Mouse (Mus musculus) forebrain, embryonic 16.5 days (tissue): ENCODE data around the gene Arhgef10l. TPM values are rescaled to one million over a fixed set of nuclear protein-coding genes. Genes with fewer than 3 reads are reported as not detected.

Experiments used
- ATAC-seq: fragments of 200-750 bp; cut with Nextera tagmentation; 2 replicates; pipeline ENCODE4 v1.8.0; 2017; ENCODE audit warnings: mild to moderate bottlenecking, moderate library complexity
- H3K27ac ChIP-seq: fragments of 300-500 bp; sonication (generic); 2 replicates; pipeline ENCODE4 v1.5.1; 2014; ENCODE audit warnings: low read length, control low read depth
- H3K27me3 ChIP-seq: fragments of 300-500 bp; sonication (generic); replicated peaks from 2 replicates; pipeline ENCODE4 v1.6.1; 2014; ENCODE audit warnings: low read length; ENCODE audit not compliant: control insufficient read depth, insufficient read depth
- H3K36me3 ChIP-seq: fragments of 300-500 bp; sonication (generic); 2 replicates; pipeline ENCODE4 v1.6.1; 2014; ENCODE audit not compliant: control insufficient read depth, insufficient read depth
- H3K4me1 ChIP-seq: fragments of 300-500 bp; sonication (generic); replicated peaks from 2 replicates; pipeline ENCODE4 v1.6.1; 2014; ENCODE audit warnings: low read length; ENCODE audit not compliant: control insufficient read depth, insufficient read depth
- H3K4me2 ChIP-seq: fragments of 300-500 bp; sonication (generic); 2 replicates; pipeline ENCODE4 v1.6.1; 2014; ENCODE audit warnings: mild to moderate bottlenecking, low read length, control low read depth
- H3K4me3 ChIP-seq: fragments of 300-500 bp; sonication (generic); replicated peaks from 2 replicates; pipeline ENCODE4 v1.5.1; 2014; ENCODE audit warnings: mild to moderate bottlenecking, low read length, control low read depth
- H3K9ac ChIP-seq: fragments of 300-500 bp; sonication (generic); replicated peaks from 2 replicates; pipeline ENCODE4 v1.6.1; 2014; ENCODE audit warnings: low read depth, low read length, control low read depth
- H3K9me3 ChIP-seq: fragments of 300-500 bp; sonication (generic); 2 replicates; pipeline ENCODE4 v1.6.1; 2016; ENCODE audit warnings: low read length; ENCODE audit not compliant: control insufficient read depth
- WGBS: fragments of 180-500 bp; shearing (Covaris S2); extraction: QIAGEN DNeasy Blood & Tissue Kit; methylation state at CpG from one replicate; pipeline ENCODE4 v1.1.7; 2014; 5-methylcytosine and 5-hydroxymethylcytosine counted together
- polyA plus RNA-seq: library from polyadenylated mRNA; unstranded; fragments of >200 nt; fragmentation: Nextera tagmentation; extraction: Ambion mirVana; gene quantifications from 2 replicates; pipeline ENCODE4 v1.2.1, GENCODE M21; 2015

The Arhgef10l gene
- polyA plus RNA-seq, 1 experiment from 2014 or later, result 23.0 TPM

DNA sequence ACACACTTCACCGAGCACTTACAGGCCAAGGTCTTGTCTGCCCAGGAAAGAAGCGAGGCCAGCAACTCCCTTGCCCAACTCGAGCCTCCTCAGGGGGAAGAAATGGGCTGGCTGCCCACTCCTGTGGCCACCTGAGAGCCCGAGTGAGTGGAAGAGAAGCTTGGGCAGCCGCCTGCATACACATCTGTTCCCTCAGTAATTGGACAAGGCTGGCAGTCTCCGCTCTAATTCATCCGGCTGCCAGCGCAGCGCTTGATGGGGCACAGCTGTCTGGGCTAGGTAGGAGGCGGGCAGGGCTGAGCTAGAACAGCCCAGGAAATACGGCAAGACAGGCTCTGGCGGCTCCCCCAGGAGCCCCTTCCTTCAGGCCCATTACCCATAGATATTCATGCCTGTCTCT lies 115.8 kb downstream of the Arhgef10l start:
- Histone ChIP-seq H3K27ac (no peak overlapping the region), H3K4me1 (0 out of 2 replicates have a peak, but pooled peaks cover 2% of the 10 kb centered on the region), H3K27me3 (no peaks in the 10 kb centered on the region), H3K4me2 (no peak overlapping the region), H3K4me3 (no peak overlapping the region), H3K9ac (no peak overlapping the region), H3K36me3 (peaks cover 17% of the 10 kb centered on the region), H3K9me3 (no peaks in the 10 kb centered on the region)
- WGBS, result 66% methylated on average over 12 of the region's 12 CpGs
- ATAC-seq, result peak; percentile 65; the same call in 1 of the 2 replicates

DNA sequence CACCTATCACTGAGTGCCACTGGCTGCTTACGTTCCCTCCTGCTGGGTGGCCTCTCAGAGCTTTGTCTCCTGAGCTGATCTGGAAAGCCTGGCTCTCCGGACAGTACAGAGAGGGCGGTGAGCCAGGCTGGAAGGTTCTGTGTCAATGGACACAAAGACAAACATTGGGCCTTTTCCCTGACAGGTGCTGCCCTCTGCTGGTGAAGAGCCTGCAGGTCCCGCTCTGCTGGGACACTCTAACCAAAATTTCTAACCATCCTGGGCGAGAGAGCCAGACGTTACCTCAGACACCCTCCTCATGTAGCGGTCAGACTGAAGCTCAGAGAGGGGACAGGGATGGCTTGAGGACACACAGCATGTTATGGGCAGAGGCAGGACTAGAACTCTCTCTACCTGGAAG lies 118.3 kb downstream of the Arhgef10l start:
- 17% methylated on average over 7 of the region's 7 CpGs for WGBS
- no peaks in the 10 kb centered on the region for H3K9me3 ChIP-seq
- peak; percentile 33; the same call in 1 of the 2 replicates for ATAC-seq
- H3K9ac ChIP-seq, result no peak overlapping the region
- no peak overlapping the region for H3K4me2 ChIP-seq
- no peaks in the 10 kb centered on the region for H3K27me3 ChIP-seq
- H3K4me3 ChIP-seq, result no peak overlapping the region
- H3K27ac ChIP-seq, result no peak overlapping the region
- H3K36me3 ChIP-seq, result peaks cover 23% of the 10 kb centered on the region
- H3K4me1 ChIP-seq, result 0 out of 2 replicates have a peak, but pooled peaks cover 2% of the 10 kb centered on the region

DNA sequence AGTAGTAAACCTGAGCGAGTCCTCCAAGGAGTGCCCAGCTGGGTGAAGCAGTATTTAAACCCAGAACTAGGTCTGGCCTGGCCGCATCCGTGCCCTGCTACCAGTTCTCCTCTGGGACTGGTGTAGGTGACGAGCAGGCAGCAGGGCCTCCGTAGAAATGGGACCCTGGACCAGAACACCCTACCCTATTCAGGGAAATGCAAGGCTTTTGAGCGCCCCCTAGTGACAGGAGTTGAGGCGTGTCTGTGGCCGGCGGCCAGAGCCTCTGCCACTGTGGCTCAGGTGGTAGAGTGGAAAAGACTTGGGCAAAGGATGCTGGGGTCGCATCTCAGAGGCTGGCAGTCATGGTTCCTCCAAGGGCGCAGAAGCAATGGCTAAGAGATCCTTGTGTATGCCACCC lies 126.7 kb downstream of the Arhgef10l start:
- Histone ChIP-seq H3K4me2 (no peak overlapping the region), H3K4me1 (no peaks in the 10 kb centered on the region), H3K4me3 (no peak overlapping the region), H3K36me3 (peaks cover 12% of the 10 kb centered on the region; the same call in 1 of the 2 replicates), H3K27me3 (no peaks in the 10 kb centered on the region), H3K27ac (no peak overlapping the region), H3K9ac (no peak overlapping the region), H3K9me3 (no peaks in the 10 kb centered on the region)
- 32% methylated on average over 11 of the region's 11 CpGs for WGBS
- ATAC-seq, result peak; percentile 52

DNA sequence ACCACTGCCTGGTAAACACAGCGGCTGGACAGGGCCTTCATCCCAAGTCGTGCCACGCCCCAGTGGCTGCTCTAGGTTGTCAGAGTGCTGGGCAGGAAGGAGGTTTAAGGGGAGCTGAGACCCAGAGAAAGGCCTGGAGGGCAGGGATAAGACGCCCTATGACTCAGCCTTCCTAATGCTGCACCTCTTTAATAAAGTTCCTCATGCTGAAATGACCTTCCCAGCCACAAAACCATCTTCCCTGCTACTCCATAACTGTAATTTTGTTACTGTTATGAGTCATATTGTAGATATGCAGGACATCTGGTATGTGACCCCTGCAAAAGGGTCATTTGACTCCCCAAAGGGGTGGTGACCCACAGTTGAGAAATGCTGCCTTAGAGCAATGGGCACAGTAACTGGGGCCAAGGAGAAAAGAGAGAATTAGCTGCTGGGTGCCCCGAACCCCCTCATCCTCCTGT lies 128.2 kb downstream of the Arhgef10l start:
- H3K36me3 ChIP-seq, result peaks cover 7% of the 10 kb centered on the region; the same call in 1 of the 2 replicates
- H3K9ac ChIP-seq, result no peak overlapping the region
- ATAC-seq, result no peak
- WGBS, result 86% methylated on average over 5 of the region's 5 CpGs
- no peak overlapping the region for H3K4me3 ChIP-seq
- no peaks in the 10 kb centered on the region for H3K27me3 ChIP-seq
- no peaks in the 10 kb centered on the region for H3K9me3 ChIP-seq
- no peak overlapping the region for H3K27ac ChIP-seq
- no peaks in the 10 kb centered on the region for H3K4me1 ChIP-seq
- H3K4me2 ChIP-seq, result no peak overlapping the region

DNA sequence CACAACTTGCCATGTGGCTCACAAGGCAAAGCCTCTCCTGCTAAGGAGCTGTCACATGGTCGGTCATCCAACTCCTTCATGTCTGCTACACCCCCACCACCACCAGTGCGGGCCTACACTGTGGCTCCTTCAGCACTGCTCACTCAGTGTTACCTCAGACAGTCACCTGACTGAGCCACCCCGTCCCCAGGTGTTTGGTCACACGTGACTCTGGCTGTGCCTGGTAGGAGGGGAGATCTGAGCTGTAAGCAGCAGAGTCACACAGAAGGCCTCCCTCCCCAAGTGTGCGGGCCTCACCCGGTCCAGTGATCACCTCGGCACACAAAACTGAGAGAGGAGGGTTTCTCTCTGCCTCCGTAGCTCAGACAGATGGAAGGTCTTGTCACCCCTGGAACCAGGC lies 130.5 kb downstream of the Arhgef10l start:
- no peak overlapping the region for H3K27ac ChIP-seq
- H3K4me1 ChIP-seq, result peaks cover under 1% of the 10 kb centered on the region
- WGBS, result 85% methylated on average over 8 of the region's 8 CpGs
- no peaks in the 10 kb centered on the region for H3K9me3 ChIP-seq
- H3K9ac ChIP-seq, result no peak overlapping the region
- no peak overlapping the region for H3K4me3 ChIP-seq
- no peak for ATAC-seq
- no peak overlapping the region for H3K4me2 ChIP-seq
- H3K36me3 ChIP-seq, result 0 out of 2 replicates have a peak, but pooled peaks cover 6% of the 10 kb centered on the region
- no peaks in the 10 kb centered on the region for H3K27me3 ChIP-seq

DNA sequence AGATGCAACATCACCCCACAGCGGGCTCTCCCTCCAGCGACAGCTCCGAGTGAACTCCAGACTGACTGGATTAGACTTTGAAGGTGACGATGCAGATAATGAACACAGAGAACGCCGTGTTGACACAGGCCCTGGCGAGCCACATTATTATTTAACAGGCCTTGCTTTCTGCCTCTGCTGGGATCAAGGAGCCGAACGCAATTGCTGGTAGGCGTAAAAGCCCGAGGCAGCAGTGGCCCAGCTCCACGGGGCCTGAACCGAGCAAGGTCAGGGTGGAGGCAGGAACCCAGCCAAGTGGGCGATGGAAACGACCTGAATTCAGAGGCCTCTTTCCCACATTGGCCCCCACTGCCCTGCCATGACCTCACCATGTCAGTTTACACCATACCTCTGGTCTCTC lies 133.5 kb downstream of the Arhgef10l start:
- H3K27ac ChIP-seq, result 0 out of 2 replicates have a peak overlapping the region, but pooled peaks have one; percentile 20
- no peak overlapping the region for H3K9ac ChIP-seq
- H3K27me3 ChIP-seq, result no peaks in the 10 kb centered on the region
- ATAC-seq, result no peak
- no peak overlapping the region for H3K4me2 ChIP-seq
- H3K36me3 ChIP-seq, result 0 out of 2 replicates have a peak, but pooled peaks cover 6% of the 10 kb centered on the region
- H3K4me3 ChIP-seq, result no peak overlapping the region
- H3K4me1 ChIP-seq, result peaks cover 14% of the 10 kb centered on the region
- no peaks in the 10 kb centered on the region for H3K9me3 ChIP-seq
- WGBS, result 26% methylated on average over 15 of the region's 15 CpGs

DNA sequence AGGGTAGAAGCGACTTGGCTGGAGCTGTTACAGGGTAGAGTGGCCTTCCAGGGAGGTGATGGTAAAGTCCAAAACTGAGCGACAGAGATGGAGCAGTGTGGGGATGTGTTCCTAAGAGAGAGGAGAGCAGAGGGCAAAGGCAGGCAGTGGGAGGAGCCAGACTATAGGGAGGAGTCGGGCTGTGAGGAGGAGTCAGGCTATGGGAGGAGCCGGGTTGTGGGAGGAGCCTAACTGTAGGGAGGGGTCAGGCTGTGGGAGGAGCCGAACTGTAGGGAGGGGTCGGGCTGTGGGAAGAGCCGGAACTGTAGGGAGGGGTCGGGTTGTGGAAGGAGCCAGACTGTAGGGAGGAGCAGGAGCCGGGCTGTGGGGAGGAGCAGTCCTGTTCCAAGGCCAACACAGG lies 134.8 kb downstream of the Arhgef10l start:
- H3K4me3 ChIP-seq, result no peak overlapping the region
- no peak overlapping the region for H3K9ac ChIP-seq
- no peak overlapping the region for H3K4me2 ChIP-seq
- no peaks in the 10 kb centered on the region for H3K36me3 ChIP-seq
- H3K4me1 ChIP-seq, result peaks cover 14% of the 10 kb centered on the region
- ATAC-seq, result 0 out of 2 replicates have a peak, but pooled peaks have one; percentile 16
- no peaks in the 10 kb centered on the region for H3K27me3 ChIP-seq
- H3K27ac ChIP-seq, result no peak overlapping the region
- 48% methylated on average over 9 of the region's 9 CpGs for WGBS
- H3K9me3 ChIP-seq, result no peaks in the 10 kb centered on the region

DNA sequence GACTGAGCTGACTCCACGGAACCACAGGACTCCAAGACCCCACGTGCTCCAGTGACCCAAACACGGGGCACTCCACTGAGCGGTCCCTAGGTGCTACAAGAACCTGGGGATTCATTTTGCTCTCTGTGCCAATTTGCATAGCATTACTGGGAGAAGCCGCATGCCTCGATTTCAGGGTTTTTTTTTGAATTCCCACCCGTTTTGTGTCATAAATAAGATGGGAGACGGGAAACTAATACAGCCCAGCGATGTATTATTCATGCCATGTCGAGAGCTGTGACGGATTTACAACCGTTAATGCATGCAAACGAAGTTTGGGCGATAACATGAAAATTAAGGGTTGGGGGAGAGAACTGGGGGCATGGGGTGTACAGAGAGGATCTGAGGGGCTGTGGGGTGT lies 136.1 kb downstream of the Arhgef10l start:
- no peak overlapping the region for H3K4me3 ChIP-seq
- no peak overlapping the region for H3K9ac ChIP-seq
- H3K27ac ChIP-seq, result no peak overlapping the region
- 0 out of 2 replicates have a peak, but pooled peaks have one; percentile 23 for ATAC-seq
- H3K4me1 ChIP-seq, result peaks cover 14% of the 10 kb centered on the region
- no peaks in the 10 kb centered on the region for H3K9me3 ChIP-seq
- no peak overlapping the region for H3K4me2 ChIP-seq
- WGBS, result 45% methylated on average over 14 of the region's 14 CpGs
- no peaks in the 10 kb centered on the region for H3K36me3 ChIP-seq
- H3K27me3 ChIP-seq, result no peaks in the 10 kb centered on the region

DNA sequence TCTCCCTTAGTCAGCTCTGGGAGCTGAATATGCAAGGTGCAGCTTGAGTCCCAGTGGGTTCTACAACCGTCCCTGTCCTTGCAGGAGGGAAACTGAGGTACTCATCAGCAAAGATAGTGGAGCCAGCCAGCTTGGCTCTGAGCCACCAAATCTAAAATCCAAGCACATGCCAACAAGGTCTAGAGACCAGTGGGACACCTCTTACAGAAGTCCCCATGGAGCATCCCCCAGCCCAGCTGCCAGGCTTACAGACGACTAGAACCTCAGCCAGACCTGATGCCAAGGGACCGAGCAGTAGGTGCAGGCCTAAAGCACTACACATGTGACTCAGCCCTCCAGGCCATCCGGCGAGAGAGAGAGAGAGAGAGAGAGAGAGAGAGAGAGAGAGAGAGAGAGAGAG lies 137.4 kb downstream of the Arhgef10l start:
- no peaks in the 10 kb centered on the region for H3K27me3 ChIP-seq
- no peak overlapping the region for H3K4me2 ChIP-seq
- H3K27ac ChIP-seq, result no peak overlapping the region
- H3K36me3 ChIP-seq, result no peaks in the 10 kb centered on the region
- H3K4me3 ChIP-seq, result no peak overlapping the region
- ATAC-seq, result no peak
- no peak overlapping the region for H3K9ac ChIP-seq
- WGBS, result 80% methylated on average over 5 of the region's 5 CpGs
- H3K4me1 ChIP-seq, result peaks cover 14% of the 10 kb centered on the region
- H3K9me3 ChIP-seq, result no peaks in the 10 kb centered on the region
